Mouse (Mus musculus) frontal cortex, adult (tissue): Measurements from ENCODE around the gene Trappc12.

Experiments used
- ATAC-seq: cut with Nextera tagmentation; 2 replicates; pipeline ENCODE4 v1.9.2; 2017; ENCODE audit warnings: mild to moderate bottlenecking, moderate library complexity, mixed read lengths; ENCODE audit not compliant: low TSS enrichment

The Trappc12 gene

GRCm38 (mm10) chr12:28750021-28750633 is at the start of gene Trappc12:
TSS of gene Trappc12 (minus strand) at chr12:28750472.
- peak; percentile 88 for ATAC-seq

GRCm38 (mm10) chr12:28799798-28800411 is 49.6 kb upstream of the Trappc12 start:
- ATAC-seq = no peak

GRCm38 (mm10) chr12:28796881-28797420 is 46.7 kb upstream of the Trappc12 start:
- ATAC-seq = no peak

GRCm38 (mm10) chr12:28795041-28795440 is 44.8 kb upstream of the Trappc12 start:
- ATAC-seq = no peak

GRCm38 (mm10) chr12:28793715-28794114 is 43.4 kb upstream of the Trappc12 start:
- ATAC-seq = peak; percentile 96

GRCm38 (mm10) chr12:28792613-28793012 is 42.3 kb upstream of the Trappc12 start:
- ATAC-seq = no peak

GRCm38 (mm10) chr12:28786310-28786709 is 36.0 kb upstream of the Trappc12 start:
- no peak for ATAC-seq

- ATAC-seq = no peak
Observed at GRCm38 (mm10) chr12:28785299-28785698, 35.0 kb upstream of the Trappc12 start.

- ATAC-seq = no peak; the same call in 1 of the 2 replicates
Observed at GRCm38 (mm10) chr12:28784864-28785263, 34.6 kb upstream of the Trappc12 start.

- ATAC-seq = peak; percentile 66
Observed at GRCm38 (mm10) chr12:28784355-28784754, 34.1 kb upstream of the Trappc12 start.

- no peak for ATAC-seq
Observed at GRCm38 (mm10) chr12:28782637-28783036, 32.4 kb upstream of the Trappc12 start.

GRCm38 (mm10) chr12:28780180-28780579 is 29.9 kb upstream of the Trappc12 start:
- ATAC-seq = no peak

GRCm38 (mm10) chr12:28775627-28776026 is 25.4 kb upstream of the Trappc12 start:
- peak; percentile 81 for ATAC-seq

GRCm38 (mm10) chr12:28775120-28775519 is 24.8 kb upstream of the Trappc12 start:
- ATAC-seq = no peak

- 0 out of 2 replicates have a peak, but pooled peaks have one; percentile 16 for ATAC-seq
Observed at GRCm38 (mm10) chr12:28773815-28774214, 23.5 kb upstream of the Trappc12 start.

- no peak for ATAC-seq
Observed at GRCm38 (mm10) chr12:28769953-28770352, 19.7 kb upstream of the Trappc12 start.

GRCm38 (mm10) chr12:28756019-28756418 is 5.7 kb upstream of the Trappc12 start:
- ATAC-seq = no peak

GRCm38 (mm10) chr12:28751508-28752263 is 1.4 kb upstream of the Trappc12 start, which contains the start of gene Eipr1:
TSS of gene Eipr1 (plus strand) at chr12:28751803.
- ATAC-seq = peak; percentile 92

- ATAC-seq = no peak
Observed at GRCm38 (mm10) chr12:28750876-28751275, 604 bp upstream of the Trappc12 start.

- no peak for ATAC-seq
Observed at GRCm38 (mm10) chr12:28743328-28743727, 6.9 kb downstream of the Trappc12 start.

GRCm38 (mm10) chr12:28735293-28735692 is 15.0 kb downstream of the Trappc12 start:
- ATAC-seq = no peak

- no peak for ATAC-seq
Observed at GRCm38 (mm10) chr12:28734271-28734670, 16.0 kb downstream of the Trappc12 start.
